Mouse (Mus musculus): Measurements from ENCODE around the gene Gal3st4.

Gene Gal3st4

GRCm38 (mm10) chr5:138272409-138272923, at the start of gene Gal3st4:
Gene Gal3st4 (minus strand): TSS chr5:138272840.
- DNase-seq, result no peak

GRCm38 (mm10) chr5:138312795-138313194, 40.2 kb upstream of the Gal3st4 start:
- DNase-seq, result no peak

DNA sequence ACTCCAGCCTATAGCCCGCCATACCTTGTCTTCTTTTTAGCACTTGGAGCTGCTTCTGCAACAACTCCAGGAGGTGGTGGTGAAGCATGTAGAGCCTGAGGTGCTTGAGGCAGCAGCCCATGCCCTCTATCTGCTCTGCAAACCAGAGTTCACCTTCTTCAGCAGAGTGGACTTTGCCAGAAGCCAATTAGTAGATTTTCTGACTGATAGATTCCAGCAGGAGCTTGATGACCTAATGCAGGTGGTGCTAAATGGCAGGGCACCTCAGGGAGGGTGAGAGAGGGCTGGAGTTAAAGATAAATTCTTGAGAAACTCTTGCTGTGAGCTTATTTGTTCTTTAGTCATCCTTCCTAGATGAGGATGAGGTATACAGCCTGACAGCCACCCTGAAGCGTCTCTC, 27.0 kb upstream of the Gal3st4 start:
- DNase-seq, result no peak

- no peak for DNase-seq
Measured at GRCm38 (mm10) chr5:138294158-138294557, 21.5 kb upstream of the Gal3st4 start.

GRCm38 (mm10) chr5:138291638-138292037, 19.0 kb upstream of the Gal3st4 start:
- DNase-seq, result no peak

DNA sequence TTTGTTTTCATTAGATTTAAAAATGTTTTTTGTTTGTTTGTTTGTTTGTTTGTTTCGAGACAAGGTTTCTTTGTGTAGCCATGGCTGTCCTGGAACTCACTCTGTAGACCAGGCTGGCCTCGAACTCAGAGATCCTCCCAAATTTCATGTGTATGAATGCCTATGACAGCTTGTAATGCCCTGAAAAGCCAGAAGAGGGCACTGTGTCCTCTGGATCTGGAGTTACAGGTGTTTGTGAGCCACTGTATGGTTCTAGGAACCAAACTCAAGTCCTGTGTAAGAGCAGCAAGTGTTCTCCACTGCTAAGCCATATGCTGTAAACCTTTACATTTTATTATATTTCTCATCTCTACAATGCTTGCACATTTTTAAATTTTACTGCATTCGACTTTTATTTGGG, 15.2 kb upstream of the Gal3st4 start:
- DNase-seq, result no peak

GRCm38 (mm10) chr5:138283540-138283939, 10.9 kb upstream of the Gal3st4 start:
- no peak for DNase-seq

DNA sequence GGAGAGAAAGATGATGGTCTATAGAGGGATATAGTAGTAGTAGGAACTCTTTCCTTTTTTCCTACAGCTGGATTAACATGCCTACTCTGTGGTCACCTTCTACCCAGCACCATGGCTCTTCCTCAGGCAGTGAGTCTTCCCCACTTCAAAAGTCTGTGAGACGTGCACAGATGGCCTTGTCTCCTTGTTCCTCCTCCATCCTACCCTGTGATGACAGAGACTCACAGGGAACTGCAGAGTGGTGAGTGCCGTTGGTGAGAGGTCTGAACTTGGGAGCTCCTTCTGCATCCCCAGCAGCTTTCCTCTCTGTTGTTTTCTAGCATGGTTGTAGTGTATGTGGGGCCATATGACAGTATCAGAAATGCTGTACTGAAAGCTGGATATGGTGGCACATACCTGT, 9.2 kb upstream of the Gal3st4 start:
- DNase-seq, result no peak

DNA sequence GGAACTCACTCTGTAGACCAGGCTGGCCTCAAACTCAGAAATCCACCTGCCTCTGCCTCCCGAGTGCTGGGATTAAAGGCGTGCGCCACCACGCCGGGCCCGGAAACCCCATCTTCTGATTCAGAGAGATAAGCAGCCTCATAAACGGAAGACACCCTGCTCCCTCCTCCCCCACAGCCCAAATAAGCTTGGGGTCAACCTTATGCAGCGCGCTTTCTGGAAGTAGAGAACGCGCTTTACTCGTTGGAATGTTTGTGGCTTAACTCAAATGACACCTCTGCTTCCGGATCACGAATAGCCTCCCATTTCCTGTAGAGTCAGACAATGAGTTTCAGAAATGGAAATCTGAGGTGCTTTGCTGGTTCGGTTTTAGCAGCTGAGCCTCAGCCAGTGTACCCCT, 8.2 kb upstream of the Gal3st4 start:
- DNase-seq, result no peak

DNA sequence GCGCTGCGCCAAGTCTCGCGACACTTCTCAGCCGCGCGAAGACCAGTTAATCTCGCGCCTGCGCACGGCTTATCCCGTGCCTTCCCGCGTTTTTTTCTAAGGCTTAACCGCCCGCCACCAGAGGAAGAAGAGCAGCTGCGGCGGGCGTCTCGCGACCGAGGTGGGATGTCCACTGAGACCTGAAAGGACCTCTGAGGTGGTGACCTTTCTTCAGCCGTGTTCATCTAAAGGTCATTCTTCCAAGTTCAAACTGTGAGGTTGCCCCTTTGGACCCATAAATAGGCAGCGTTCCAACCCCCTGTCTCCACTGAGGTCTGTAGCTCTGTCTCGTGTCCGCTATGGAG, 7.8 kb upstream of the Gal3st4 start:
- no peak for DNase-seq

DNA sequence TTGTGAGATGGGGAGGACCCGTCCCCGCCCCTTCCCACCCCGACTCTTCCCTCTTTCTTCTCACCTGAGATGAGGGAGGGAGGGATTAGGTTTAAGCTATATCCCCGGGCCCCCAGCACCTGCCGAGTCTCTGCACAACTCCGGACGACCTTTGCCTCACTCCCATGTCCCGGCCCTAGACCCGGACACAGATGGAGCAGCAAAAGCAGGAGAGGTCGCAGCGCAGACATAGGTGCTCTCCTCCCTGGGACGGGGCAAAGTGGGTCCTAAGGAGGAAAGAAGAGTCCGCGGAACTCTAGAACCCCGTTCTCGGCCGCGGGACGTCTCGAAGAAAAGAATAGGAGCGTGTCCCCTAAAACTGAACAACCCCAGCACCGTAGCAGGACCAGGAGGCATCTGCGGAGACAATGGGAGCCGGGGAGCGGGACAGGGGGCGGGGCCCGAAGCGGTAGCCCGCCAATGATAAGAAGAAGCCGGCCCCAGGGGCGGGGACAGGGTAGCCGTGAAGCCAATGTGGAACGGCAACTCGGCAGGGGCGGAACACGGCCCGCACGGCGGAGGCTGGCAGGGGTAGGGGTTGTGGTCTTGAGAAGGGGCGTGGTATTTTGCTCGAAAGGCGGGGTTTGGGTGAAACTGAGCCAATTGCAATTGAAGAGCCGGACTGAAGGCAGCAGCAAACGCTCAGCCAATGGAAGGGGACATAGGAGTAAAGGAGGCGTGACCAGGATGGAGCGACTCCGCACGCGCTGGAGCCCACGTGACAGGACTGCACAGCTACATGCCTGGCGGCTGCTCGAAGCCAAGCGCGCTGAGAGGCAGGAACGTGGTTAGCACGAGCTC, 7.2 kb upstream of the Gal3st4 start, which contains the start of the genes Gm43720, Gpc2 and Stag3:
Gm43720 (minus strand) TSS at position 374 of the 840 bp plus-strand sequence.
Gpc2 (minus strand) TSS at position 421 of the 840 bp plus-strand sequence.
Stag3 (plus strand) TSS at position 656 of the 840 bp plus-strand sequence.
- peak; percentile 79 to 91 for DNase-seq

- no peak for DNase-seq
Measured at GRCm38 (mm10) chr5:138277994-138278393, 5.4 kb upstream of the Gal3st4 start.

GRCm38 (mm10) chr5:138275216-138276050, 2.8 kb upstream of the Gal3st4 start:
- peak; percentile 52 to 80 for DNase-seq

DNA sequence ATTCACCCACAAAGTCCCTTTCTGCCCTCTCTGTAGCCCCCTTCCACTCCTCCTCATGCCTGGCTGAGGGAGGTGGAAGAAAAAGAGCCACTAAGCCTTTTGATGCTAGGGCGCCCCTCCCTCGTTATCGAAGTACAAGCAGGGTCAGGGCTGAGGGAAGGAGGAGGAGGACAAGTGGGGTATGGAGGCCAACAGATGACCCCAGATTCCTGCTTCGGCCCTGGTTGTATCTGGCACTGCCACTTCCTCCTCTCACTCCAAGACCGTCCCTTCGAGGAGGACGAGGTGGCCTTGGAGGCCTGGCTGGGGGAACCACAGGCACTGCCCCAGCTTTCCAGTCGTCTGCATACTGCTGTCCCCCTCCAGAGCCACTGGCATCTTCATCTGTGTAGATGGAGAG, 1.5 kb upstream of the Gal3st4 start:
- no peak for DNase-seq

GRCm38 (mm10) chr5:138271232-138271631, 1.4 kb downstream of the Gal3st4 start:
- no peak for DNase-seq

DNA sequence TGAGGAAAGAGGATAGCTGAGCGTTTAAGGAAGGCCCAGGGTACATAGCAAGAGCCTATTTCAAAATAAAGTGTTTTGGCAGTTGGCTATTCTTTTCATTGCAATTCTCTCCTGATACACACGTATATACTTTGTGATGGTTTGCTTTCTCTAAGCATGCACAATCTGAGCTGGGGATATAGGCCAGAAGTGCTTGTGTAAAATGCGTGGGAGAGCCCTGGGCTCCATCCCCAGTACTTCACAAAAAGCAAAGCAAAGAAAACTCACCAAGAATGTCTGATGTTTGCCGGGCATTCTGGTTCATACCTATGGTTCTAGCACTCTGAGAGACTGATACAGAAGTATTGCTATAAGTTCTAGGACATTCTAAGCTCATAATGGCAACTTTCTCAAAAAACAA, 3.7 kb downstream of the Gal3st4 start:
- DNase-seq, result no peak

- DNase-seq, result no peak
Measured at GRCm38 (mm10) chr5:138267114-138267513, 5.5 kb downstream of the Gal3st4 start.

DNA sequence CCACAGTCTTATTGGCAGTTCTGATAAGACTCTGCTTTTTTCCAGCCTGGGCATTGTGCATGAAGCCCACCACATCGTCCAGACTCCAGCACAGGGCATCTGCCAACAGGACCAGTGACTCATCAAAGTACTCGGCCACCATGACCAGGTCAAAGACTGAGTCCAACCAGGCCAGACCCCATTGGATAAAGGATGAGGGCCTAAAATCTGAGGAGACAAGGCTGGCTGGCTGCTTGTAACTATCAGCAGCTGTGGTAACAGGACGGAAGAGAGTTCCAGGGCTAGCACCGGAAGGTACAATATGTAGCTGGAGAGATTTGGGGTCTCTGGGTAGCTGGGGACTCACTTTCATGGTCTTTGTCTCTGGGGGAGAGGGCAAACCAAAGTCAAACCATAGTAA, 6.9 kb downstream of the Gal3st4 start:
- no peak for DNase-seq

- DNase-seq, result no peak
Measured at GRCm38 (mm10) chr5:138264207-138264578, 8.4 kb downstream of the Gal3st4 start.

GRCm38 (mm10) chr5:138263260-138264206, 9.1 kb downstream of the Gal3st4 start, which contains the start of gene BC037034:
Gene BC037034 (minus strand): TSS chr5:138264033.
- peak; percentile 96 to 97 for DNase-seq

DNA sequence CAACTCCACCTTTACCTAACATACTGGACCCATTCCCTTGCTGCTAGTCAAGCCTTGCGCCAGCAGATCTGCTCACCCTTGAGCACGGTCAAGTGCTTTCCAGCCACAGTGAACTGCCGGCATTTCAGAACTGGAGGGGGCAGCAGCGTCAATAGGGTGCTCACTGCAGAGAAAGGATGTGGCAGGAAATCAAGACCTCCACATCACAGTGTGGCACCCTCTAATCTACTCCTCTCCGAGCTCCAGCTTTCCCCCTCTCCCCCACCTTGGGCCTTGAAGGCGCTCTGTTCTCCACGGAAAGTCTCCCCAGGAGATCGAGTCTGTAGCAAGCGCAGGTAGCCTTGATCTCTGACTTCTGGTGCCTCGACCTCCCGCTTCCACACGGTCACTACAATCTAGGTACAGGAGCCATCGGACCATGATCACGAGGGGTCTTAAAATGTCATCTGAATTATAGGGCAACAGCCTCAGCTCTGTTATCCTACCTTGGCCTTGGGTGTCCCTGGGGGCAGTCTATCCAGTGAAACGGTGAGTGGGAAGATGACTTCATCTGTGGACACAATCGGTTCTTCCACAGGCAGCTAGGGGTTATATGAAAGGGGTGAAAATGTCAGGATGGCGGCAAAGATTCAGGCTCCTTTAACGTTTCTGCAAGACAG, 9.9 kb downstream of the Gal3st4 start:
- DNase-seq, result no peak

DNA sequence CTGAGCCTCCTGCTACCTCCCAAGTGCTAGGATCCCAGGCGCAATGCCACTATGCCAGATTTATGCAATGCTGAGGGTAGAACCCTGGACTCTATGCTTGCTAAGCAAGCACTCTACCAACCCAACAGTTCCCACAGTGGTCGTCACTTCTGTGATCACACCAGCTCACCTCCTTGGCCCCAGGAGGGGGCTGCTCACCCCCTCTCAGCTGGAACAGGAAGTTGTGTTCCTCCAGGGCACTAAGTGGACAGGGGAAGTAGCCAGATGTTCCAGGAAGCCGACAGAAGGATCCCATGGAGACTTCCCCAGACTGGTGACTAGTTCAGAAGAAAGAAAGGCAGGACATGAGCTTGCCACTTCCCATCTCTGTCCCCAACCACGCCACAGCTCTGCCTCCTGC, 10.6 kb downstream of the Gal3st4 start:
- no peak for DNase-seq

Data from kidney, postnatal 25 days (tissue).